Mouse (Mus musculus) MEL (cell line): ENCODE results near the gene Tnfrsf19.

ENCODE experiments used
- CTCF ChIP-seq, 3 experiments: IDR thresholded peaks in 2 of 3; conservative IDR thresholded peaks in 1 of 3; 2 replicates each; pipeline ENCODE4 v1.5.1; 2011 to 2012; ENCODE audit warnings: low read length in 3 of 3, low read depth in 2 of 3, mild to moderate bottlenecking in 2 of 3, improper control_type of control experiment in 1 of 3, inconsistent platforms in 1 of 3, mixed read lengths in 1 of 3, moderate library complexity in 1 of 3; ENCODE audit not compliant: control insufficient read depth in 1 of 3, insufficient read depth in 1 of 3, poor library complexity in 1 of 3, severe bottlenecking in 1 of 3
- POLR2A ChIP-seq, 2 experiments: IDR thresholded peaks; 2 replicates each; pipeline ENCODE4 v1.6.1; 2011 to 2012; ENCODE audit warnings: low read length in 2 of 2, mild to moderate bottlenecking in 2 of 2, control low read depth in 1 of 2, improper control_type of control experiment in 1 of 2, low read depth in 1 of 2, moderate library complexity in 1 of 2; ENCODE audit not compliant: control insufficient read depth in 1 of 2, insufficient read depth in 1 of 2, poor library complexity in 1 of 2
- ZMIZ1 ChIP-seq: IDR thresholded peaks from 2 replicates; pipeline ENCODE4 v1.6.1; 2012; ENCODE audit warnings: low read depth, mild to moderate bottlenecking, inconsistent platforms, low read length, improper control_type of control experiment, moderate library complexity

- no peak for TF ChIP-seq ZMIZ1
- no peak for TF ChIP-seq CTCF (IDR thresholded peaks at IDR 0.05 in 2 of 3, conservative IDR thresholded peaks at IDR 0.05 in 1 of 3; ENCODE audit: control insufficient read depth in 1 of 3, insufficient read depth in 1 of 3, low read depth in 2 of 3, low read length in 3 of 3, poor library complexity in 1 of 3, severe bottlenecking in 1 of 3)
- no peak for TF ChIP-seq POLR2A (IDR thresholded peaks at IDR 0.05; ENCODE audit: control insufficient read depth in 1 of 2, insufficient read depth in 1 of 2, low read depth in 1 of 2, low read length in 2 of 2, poor library complexity in 1 of 2)
These were observed 41.9 kb upstream of the Tnfrsf19 start for GRCm38 (mm10) chr14:61088187-61088586.
